Mouse (Mus musculus): Measurements from ENCODE around the gene Suco. TPM values are rescaled to one million over a fixed set of nuclear protein-coding genes. Genes with fewer than 3 reads are reported as not detected.

Suco gene
- total and polyA plus RNA-seq, 3 experiments = 2.0 to 90.6 (median 58.9) TPM

GRCm38 (mm10) chr1:161909074-161909473, 32.6 kb upstream of the Suco start:
- DNase-seq (ENCODE audit: low spot score) (no peak), ATAC-seq (ENCODE audit: extremely low read depth, insufficient number of reproducible peaks, low FRiP score, poor library complexity, severe bottlenecking) (no peak)
- Histone ChIP-seq H3K4me3 (ENCODE audit: low read depth, low read length) (no peak overlapping the region), H3K27me3 (ENCODE audit: insufficient read depth, low read length) (peaks cover 14% of the 10 kb centered on the region), H3K9me3 (replicated peaks) (no peaks in the 10 kb centered on the region), H3K4me1 (ENCODE audit: insufficient read depth, low read depth, low read length) (no peaks in the 10 kb centered on the region), H3K36me3 (replicated peaks) (no peaks in the 10 kb centered on the region)
- no peak for TF ChIP-seq POLR2AphosphoS5 (IDR thresholded peaks at IDR 0.05; ENCODE audit: insufficient replicate concordance, low read depth, low read length)

- ATAC-seq (ENCODE audit: extremely low read depth, insufficient number of reproducible peaks, low FRiP score, poor library complexity, severe bottlenecking) (no peak), DNase-seq (ENCODE audit: low spot score) (no peak)
- no peaks in the 10 kb centered on the region for H3K9me3 ChIP-seq (replicated peaks)
- H3K36me3 ChIP-seq (replicated peaks) = no peaks in the 10 kb centered on the region
- TF ChIP-seq GATA2 (IDR thresholded peaks at IDR 0.05; ENCODE audit: borderline replicate concordance, low read depth, low read length) = no peak
- TF ChIP-seq TAL1 (conservative IDR thresholded peaks at IDR 0.05; ENCODE audit: low read depth, low read length) = no peak
- TF ChIP-seq CTCF (IDR thresholded peaks at IDR 0.05; ENCODE audit: low read depth, low read length) = no peak
- no peak for TF ChIP-seq GATA1 (IDR thresholded peaks at IDR 0.05; ENCODE audit: borderline replicate concordance, low read length)
- TF ChIP-seq POLR2AphosphoS5 (IDR thresholded peaks at IDR 0.05; ENCODE audit: insufficient replicate concordance, low read depth, low read length) = no peak
- no peak overlapping the region for H3K4me3 ChIP-seq (ENCODE audit: low read depth, low read length)
- H3K27me3 ChIP-seq (ENCODE audit: insufficient read depth, low read length) = peaks cover 5% of the 10 kb centered on the region
- H3K4me1 ChIP-seq (ENCODE audit: insufficient read depth, low read depth, low read length) = peaks cover 5% of the 10 kb centered on the region
Observed at GRCm38 (mm10) chr1:161907795-161908457, 31.4 kb upstream of the Suco start.

- no peaks in the 10 kb centered on the region for H3K27me3 ChIP-seq (ENCODE audit: insufficient read depth, low read length)
- no peak overlapping the region for H3K4me3 ChIP-seq (ENCODE audit: low read depth, low read length)
- no peaks in the 10 kb centered on the region for H3K9me3 ChIP-seq (replicated peaks)
- TF ChIP-seq TAL1 (conservative IDR thresholded peaks at IDR 0.05; ENCODE audit: low read depth, low read length) (no peak), GATA1 (IDR thresholded peaks at IDR 0.05; ENCODE audit: borderline replicate concordance, low read length) (no peak), POLR2AphosphoS5 (IDR thresholded peaks at IDR 0.05; ENCODE audit: insufficient replicate concordance, low read depth, low read length) (no peak), GATA2 (IDR thresholded peaks at IDR 0.05; ENCODE audit: borderline replicate concordance, low read depth, low read length) (no peak), CTCF (IDR thresholded peaks at IDR 0.05; ENCODE audit: low read depth, low read length) (no peak)
- peaks cover 13% of the 10 kb centered on the region for H3K4me1 ChIP-seq (ENCODE audit: insufficient read depth, low read depth, low read length)
- H3K36me3 ChIP-seq (replicated peaks) = no peaks in the 10 kb centered on the region
- no peak for ATAC-seq (ENCODE audit: extremely low read depth, insufficient number of reproducible peaks, low FRiP score, poor library complexity, severe bottlenecking)
- DNase-seq (ENCODE audit: low spot score) = no peak
Observed at GRCm38 (mm10) chr1:161907111-161907510, 30.6 kb upstream of the Suco start.

DNA sequence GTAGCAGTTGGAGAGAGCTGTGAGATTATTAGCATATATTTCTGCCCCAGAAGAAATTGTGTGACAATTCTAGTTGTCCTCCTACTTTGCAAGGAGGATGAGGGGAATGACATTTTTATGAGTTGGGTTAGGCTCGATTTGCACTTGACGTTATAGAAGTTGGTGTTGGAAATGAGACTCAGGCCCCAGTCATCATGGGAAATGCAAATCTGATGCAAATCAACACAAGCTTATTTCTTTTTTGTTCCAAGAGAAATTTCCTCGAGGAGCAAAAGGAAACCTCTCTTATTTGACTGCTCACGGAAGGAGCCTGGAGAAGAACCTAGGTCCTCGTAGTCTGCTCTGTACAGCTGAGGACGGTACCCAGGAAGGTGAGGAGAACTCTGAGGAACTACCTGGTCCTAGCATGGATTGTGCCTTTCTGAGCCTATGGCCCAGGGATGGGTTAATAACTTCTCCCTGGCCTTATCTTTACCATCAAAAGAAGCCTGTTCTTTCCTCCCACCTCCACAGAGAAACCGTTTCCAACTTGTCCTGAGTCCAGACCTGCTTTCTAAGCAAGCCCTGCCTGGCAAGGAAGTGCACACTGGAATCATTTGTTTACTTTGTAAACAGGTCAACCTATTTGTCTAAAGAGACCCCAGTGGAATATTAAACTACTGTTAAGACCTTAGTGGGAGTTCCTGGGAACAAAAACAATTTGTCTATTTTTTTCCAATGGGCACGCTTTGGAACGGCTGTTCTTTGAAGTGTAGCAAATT, 26.4 kb upstream of the Suco start:
- no peak for TF ChIP-seq GATA2 (IDR thresholded peaks at IDR 0.05; ENCODE audit: borderline replicate concordance, low read depth, low read length)
- TF ChIP-seq TAL1 (conservative IDR thresholded peaks at IDR 0.05; ENCODE audit: low read depth, low read length) = no peak
- TF ChIP-seq CTCF (IDR thresholded peaks at IDR 0.05; ENCODE audit: low read depth, low read length) = no peak
- TF ChIP-seq GATA1 (IDR thresholded peaks at IDR 0.05; ENCODE audit: borderline replicate concordance, low read length) = no peak
- TF ChIP-seq POLR2AphosphoS5 (IDR thresholded peaks at IDR 0.05; ENCODE audit: insufficient replicate concordance, low read depth, low read length) = no peak
- Histone ChIP-seq H3K4me3 (ENCODE audit: low read depth, low read length) (no peak overlapping the region), H3K9me3 (replicated peaks) (no peaks in the 10 kb centered on the region), H3K27me3 (ENCODE audit: insufficient read depth, low read length) (no peaks in the 10 kb centered on the region), H3K4me1 (ENCODE audit: insufficient read depth, low read depth, low read length) (peaks cover 21% of the 10 kb centered on the region), H3K36me3 (replicated peaks) (no peaks in the 10 kb centered on the region)
- no peak for DNase-seq (ENCODE audit: low spot score)
- no peak for ATAC-seq (ENCODE audit: extremely low read depth, insufficient number of reproducible peaks, low FRiP score, poor library complexity, severe bottlenecking)

DNA sequence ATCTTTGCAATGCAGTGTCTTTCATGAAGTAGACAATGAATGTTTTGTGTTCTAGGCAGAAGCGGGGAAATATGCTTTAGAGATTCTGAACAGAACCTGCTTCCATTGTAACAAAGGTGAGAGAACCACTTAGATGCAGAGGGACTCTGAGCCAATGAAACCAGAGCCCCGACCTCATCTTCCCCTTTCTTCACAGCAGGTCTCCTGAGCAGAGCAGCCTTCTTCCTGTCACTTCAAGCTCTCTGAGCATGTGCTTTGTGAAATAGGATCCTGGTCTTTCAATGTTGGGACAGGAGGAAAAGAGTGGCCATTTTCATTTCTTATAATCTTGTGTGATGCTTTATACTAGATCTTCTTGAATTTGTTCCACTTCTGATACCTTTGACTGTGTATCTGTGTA, 23.6 kb upstream of the Suco start:
- Histone ChIP-seq H3K4me1 (ENCODE audit: insufficient read depth, low read depth, low read length) (peaks cover 33% of the 10 kb centered on the region), H3K36me3 (replicated peaks) (no peaks in the 10 kb centered on the region), H3K27me3 (ENCODE audit: insufficient read depth, low read length) (no peaks in the 10 kb centered on the region), H3K9me3 (replicated peaks) (no peaks in the 10 kb centered on the region), H3K4me3 (ENCODE audit: low read depth, low read length) (no peak overlapping the region)
- ATAC-seq (ENCODE audit: extremely low read depth, insufficient number of reproducible peaks, low FRiP score, poor library complexity, severe bottlenecking) = no peak
- DNase-seq (ENCODE audit: low spot score) = no peak
- TF ChIP-seq POLR2AphosphoS5 (IDR thresholded peaks at IDR 0.05; ENCODE audit: insufficient replicate concordance, low read depth, low read length) (no peak), TAL1 (conservative IDR thresholded peaks at IDR 0.05; ENCODE audit: low read depth, low read length) (no peak), CTCF (IDR thresholded peaks at IDR 0.05; ENCODE audit: low read depth, low read length) (no peak), GATA2 (IDR thresholded peaks at IDR 0.05; ENCODE audit: borderline replicate concordance, low read depth, low read length) (no peak), GATA1 (IDR thresholded peaks at IDR 0.05; ENCODE audit: borderline replicate concordance, low read length) (no peak)

GRCm38 (mm10) chr1:161897235-161897634, 20.8 kb upstream of the Suco start:
- Histone ChIP-seq H3K36me3 (replicated peaks) (no peaks in the 10 kb centered on the region), H3K4me3 (ENCODE audit: low read depth, low read length) (no peak overlapping the region), H3K9me3 (replicated peaks) (no peaks in the 10 kb centered on the region), H3K4me1 (ENCODE audit: insufficient read depth, low read depth, low read length) (peaks cover 47% of the 10 kb centered on the region), H3K27me3 (ENCODE audit: insufficient read depth, low read length) (no peaks in the 10 kb centered on the region)
- ATAC-seq (ENCODE audit: extremely low read depth, insufficient number of reproducible peaks, low FRiP score, poor library complexity, severe bottlenecking) (no peak), DNase-seq (ENCODE audit: low spot score) (no peak)
- TF ChIP-seq GATA1 (IDR thresholded peaks at IDR 0.05; ENCODE audit: borderline replicate concordance, low read length) = no peak
- TF ChIP-seq CTCF (IDR thresholded peaks at IDR 0.05; ENCODE audit: low read depth, low read length) = no peak
- TF ChIP-seq TAL1 (conservative IDR thresholded peaks at IDR 0.05; ENCODE audit: low read depth, low read length) = no peak
- no peak for TF ChIP-seq POLR2AphosphoS5 (IDR thresholded peaks at IDR 0.05; ENCODE audit: insufficient replicate concordance, low read depth, low read length)
- no peak for TF ChIP-seq GATA2 (IDR thresholded peaks at IDR 0.05; ENCODE audit: borderline replicate concordance, low read depth, low read length)
